Mouse (Mus musculus) gastrocnemius, adult 8-10 months (tissue): ENCODE results near the gene Nsun4. TPM values are rescaled to one million over a fixed set of nuclear protein-coding genes. Genes with fewer than 3 reads are reported as not detected.
A peak's percentile ranks its signal among the peaks of the same experiment; 100 is the strongest.

Source experiments
- DNase-seq, 2 experiments: peaks; one replicate each; pipeline ENCODE4 v3.0.0; 2022; ENCODE audit warnings: low spot score in 2 of 2
- total RNA-seq, 4 experiments: library from RNA; stranded (reverse); gene quantifications; 2 replicates each; pipeline ENCODE4 v1.2.4; 2022

Nsun4 gene
- total RNA-seq, 4 experiments from 2014 or later: 13.3 to 13.5 (median 13.4) TPM

- DNase-seq: peak; percentile 12 to 33
These were observed 5.4 kb downstream of the Nsun4 start for GRCm38 (mm10) chr4:116048130-116048920.

GRCm38 (mm10) chr4:116047681-116048080 is 6.0 kb downstream of the Nsun4 start:
- DNase-seq: no peak

- no peak for DNase-seq
These were observed 7.1 kb downstream of the Nsun4 start for GRCm38 (mm10) chr4:116046604-116047003.

GRCm38 (mm10) chr4:116042186-116042585 is 11.5 kb downstream of the Nsun4 start:
- no peak for DNase-seq

GRCm38 (mm10) chr4:116040466-116040865 is 13.2 kb downstream of the Nsun4 start:
- no peak for DNase-seq

- DNase-seq: no peak
These were observed 20.3 kb downstream of the Nsun4 start for GRCm38 (mm10) chr4:116033374-116033773.

GRCm38 (mm10) chr4:116032906-116033305 is 20.8 kb downstream of the Nsun4 start:
- DNase-seq: no peak

- DNase-seq: no peak
These were observed 35.6 kb downstream of the Nsun4 start, which contains the start of gene Faah for GRCm38 (mm10) chr4:116017902-116018746. Gene Faah (minus strand): TSS chr4:116017926.

- peak; percentile 16 to 28 for DNase-seq
These were observed 36.3 kb downstream of the Nsun4 start for GRCm38 (mm10) chr4:116017300-116017901.

- DNase-seq: no peak
These were observed 36.8 kb downstream of the Nsun4 start for GRCm38 (mm10) chr4:116016862-116017299.

- DNase-seq: no peak
These were observed 37.3 kb downstream of the Nsun4 start for GRCm38 (mm10) chr4:116016396-116016795.

GRCm38 (mm10) chr4:116015996-116016395 is 37.7 kb downstream of the Nsun4 start:
- no peak for DNase-seq

GRCm38 (mm10) chr4:116015502-116015901 is 38.2 kb downstream of the Nsun4 start:
- DNase-seq: no peak

GRCm38 (mm10) chr4:116010186-116010585 is 43.5 kb downstream of the Nsun4 start:
- no peak for DNase-seq

GRCm38 (mm10) chr4:116001206-116001605 is 52.5 kb downstream of the Nsun4 start:
- no peak for DNase-seq

GRCm38 (mm10) chr4:116000671-116001070 is 53.0 kb downstream of the Nsun4 start:
- DNase-seq: no peak

- DNase-seq: no peak
These were observed 56.9 kb downstream of the Nsun4 start for GRCm38 (mm10) chr4:115996729-115997128.

GRCm38 (mm10) chr4:115995376-115995730 is 58.3 kb downstream of the Nsun4 start:
- DNase-seq: no peak

GRCm38 (mm10) chr4:115994662-115995375 is 58.9 kb downstream of the Nsun4 start:
- no peak for DNase-seq

GRCm38 (mm10) chr4:115989382-115989781 is 64.3 kb downstream of the Nsun4 start:
- DNase-seq: no peak

- DNase-seq: no peak
These were observed 65.7 kb downstream of the Nsun4 start for GRCm38 (mm10) chr4:115987858-115988530.
